Mouse (Mus musculus): ENCODE results near the gene Tmem88. TPM values are rescaled to one million over a fixed set of nuclear protein-coding genes. Genes with fewer than 3 reads are reported as not detected.

Tmem88 gene
- polyA plus RNA-seq, 1 experiment from 2014 or later = 7.8 TPM

DNA sequence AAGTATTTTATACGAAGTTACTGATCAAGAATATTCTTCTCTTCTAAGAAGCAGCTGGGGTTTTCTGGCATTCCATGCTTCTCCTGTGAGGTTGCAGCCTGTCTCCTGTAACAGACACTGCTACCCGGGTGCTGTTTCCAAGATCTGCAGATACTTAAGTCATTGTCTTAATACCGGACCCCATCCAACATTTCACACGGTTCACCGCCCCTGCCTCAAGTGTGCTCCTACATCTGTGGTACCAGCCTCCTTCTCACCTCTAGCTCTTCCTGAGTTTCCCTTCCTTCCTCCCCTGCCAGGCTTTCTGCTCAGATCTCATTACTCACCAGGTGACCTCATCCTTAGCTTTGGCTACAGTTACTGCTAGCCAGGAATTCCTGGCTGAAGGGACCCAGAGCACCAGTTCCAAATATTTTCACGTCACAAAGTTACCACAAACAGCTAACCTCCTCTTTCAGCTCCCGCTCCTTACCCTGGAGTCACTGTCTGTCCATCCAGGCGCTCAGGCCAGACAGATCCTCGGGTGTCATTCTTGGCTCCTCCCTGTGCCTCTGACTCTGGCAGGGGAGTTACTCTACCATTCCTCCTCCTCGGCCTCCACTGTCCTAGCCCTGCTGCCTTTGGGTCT, 15.4 kb downstream of the Tmem88 start:
- Histone ChIP-seq H3K4me1 (replicated peaks) (no peaks in the 10 kb centered on the region), H3K9me3 (no peaks in the 10 kb centered on the region), H3K9ac (0 out of 2 replicates have a peak overlapping the region, but pooled peaks have one; percentile 31), H3K4me3 (no peak overlapping the region), H3K27me3 (no peaks in the 10 kb centered on the region), H3K36me3 (no peaks in the 10 kb centered on the region), H3K27ac (replicated peaks) (no peak overlapping the region), H3K4me2 (no peak overlapping the region)
- WGBS = 73% methylated on average over 10 of the region's 10 CpGs
- ATAC-seq (ENCODE audit: low read depth) = no peak

DNA sequence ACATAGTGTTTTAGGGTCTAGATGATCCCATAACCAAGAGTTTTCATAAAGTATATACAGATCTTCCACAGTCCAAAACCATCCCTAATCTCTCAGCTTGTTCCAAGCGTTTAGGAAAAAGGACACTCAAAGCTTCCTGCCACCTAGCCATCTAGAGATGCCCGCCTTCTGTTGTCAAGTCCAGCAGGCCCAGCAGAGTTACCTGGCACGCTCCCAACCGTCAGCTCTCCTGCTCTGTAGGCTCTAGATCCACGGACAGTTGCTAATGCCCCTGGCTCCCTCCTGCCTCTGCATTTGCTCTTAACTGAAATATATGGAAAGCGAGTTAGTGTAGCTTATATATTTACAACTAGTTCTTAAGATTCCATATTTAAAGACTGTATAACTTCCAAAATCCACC, 16.7 kb downstream of the Tmem88 start:
- Histone ChIP-seq H3K4me3 (no peak overlapping the region), H3K4me2 (no peak overlapping the region), H3K4me1 (replicated peaks) (no peaks in the 10 kb centered on the region), H3K27me3 (no peaks in the 10 kb centered on the region), H3K9ac (no peak overlapping the region), H3K27ac (replicated peaks) (no peak overlapping the region), H3K36me3 (no peaks in the 10 kb centered on the region), H3K9me3 (no peaks in the 10 kb centered on the region)
- WGBS = 88% methylated on average over 6 of the region's 6 CpGs
- ATAC-seq (ENCODE audit: low read depth) = no peak

- ATAC-seq (ENCODE audit: low read depth) = no peak
- Histone ChIP-seq H3K27ac (replicated peaks) (no peak overlapping the region), H3K27me3 (no peaks in the 10 kb centered on the region), H3K4me2 (no peak overlapping the region), H3K9me3 (no peaks in the 10 kb centered on the region), H3K4me1 (replicated peaks) (no peaks in the 10 kb centered on the region), H3K9ac (no peak overlapping the region), H3K4me3 (no peak overlapping the region), H3K36me3 (0 out of 2 replicates have a peak, but pooled peaks cover 4% of the 10 kb centered on the region)
- 83% methylated on average over 3 of the region's 3 CpGs for WGBS
Measured at GRCm38 (mm10) chr11:69379600-69379999, 18.4 kb downstream of the Tmem88 start.

DNA sequence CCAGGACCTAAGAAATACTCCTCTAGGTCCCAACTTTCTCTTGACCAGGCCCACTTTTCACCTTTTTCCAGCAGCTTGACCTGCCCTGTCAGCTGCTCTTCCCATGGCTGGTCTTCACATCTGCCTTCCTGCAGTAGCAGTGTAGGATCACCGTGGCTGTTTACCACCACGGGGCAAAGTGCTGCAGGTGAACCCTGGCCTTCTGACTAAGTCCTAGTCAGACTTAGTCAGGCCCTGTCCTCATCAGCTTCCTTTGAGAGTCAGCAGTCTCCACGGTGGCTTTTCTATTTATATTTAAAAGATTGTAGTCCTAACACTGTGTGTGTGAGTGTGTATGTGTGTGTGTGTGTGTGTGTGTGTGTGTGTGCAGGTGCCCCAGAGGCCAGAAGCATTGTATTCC, 20.3 kb downstream of the Tmem88 start:
- Histone ChIP-seq H3K4me3 (no peak overlapping the region), H3K27me3 (no peaks in the 10 kb centered on the region), H3K4me2 (no peak overlapping the region), H3K27ac (replicated peaks) (no peak overlapping the region), H3K9me3 (no peaks in the 10 kb centered on the region), H3K9ac (no peak overlapping the region), H3K4me1 (replicated peaks) (no peaks in the 10 kb centered on the region), H3K36me3 (0 out of 2 replicates have a peak, but pooled peaks cover 16% of the 10 kb centered on the region)
- 85% methylated on average over 3 of the region's 3 CpGs for WGBS
- no peak for ATAC-seq (ENCODE audit: low read depth)

DNA sequence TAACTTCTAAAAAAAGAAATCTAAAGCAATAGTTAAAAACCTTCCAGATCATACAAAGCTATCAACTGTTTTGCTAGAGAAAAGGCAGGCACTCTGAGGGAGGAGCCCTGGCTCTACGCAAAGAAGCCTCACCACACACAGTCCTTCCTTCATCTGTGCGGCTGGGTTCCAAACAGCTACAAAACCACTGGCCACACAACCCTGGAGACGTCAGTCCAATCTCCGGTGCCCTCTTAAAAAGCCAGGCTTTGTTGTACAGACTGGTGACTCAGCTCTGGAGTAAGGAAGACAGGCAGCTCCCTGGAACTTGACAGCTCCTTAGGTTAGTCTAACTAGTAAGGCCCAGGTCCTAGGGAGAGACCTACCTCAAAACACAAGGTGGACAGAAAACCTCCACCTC, 22.4 kb downstream of the Tmem88 start:
- Histone ChIP-seq H3K4me3 (no peak overlapping the region), H3K27ac (replicated peaks) (no peak overlapping the region), H3K36me3 (0 out of 2 replicates have a peak, but pooled peaks cover 20% of the 10 kb centered on the region), H3K4me1 (replicated peaks) (peaks cover 21% of the 10 kb centered on the region), H3K9ac (no peak overlapping the region), H3K4me2 (no peak overlapping the region), H3K27me3 (no peaks in the 10 kb centered on the region), H3K9me3 (no peaks in the 10 kb centered on the region)
- 83% methylated on average over 4 of the region's 4 CpGs for WGBS
- no peak for ATAC-seq (ENCODE audit: low read depth)

- Histone ChIP-seq H3K9ac (no peak overlapping the region), H3K27ac (replicated peaks) (no peak overlapping the region), H3K4me1 (replicated peaks) (peaks cover 28% of the 10 kb centered on the region), H3K36me3 (0 out of 2 replicates have a peak, but pooled peaks cover 20% of the 10 kb centered on the region), H3K4me2 (no peak overlapping the region), H3K27me3 (no peaks in the 10 kb centered on the region), H3K9me3 (no peaks in the 10 kb centered on the region), H3K4me3 (no peak overlapping the region)
- 92% methylated on average over 16 of the region's 16 CpGs for WGBS
- no peak for ATAC-seq (ENCODE audit: low read depth)
Measured at GRCm38 (mm10) chr11:69373223-69373965, 24.6 kb downstream of the Tmem88 start.

- H3K27me3 ChIP-seq = no peaks in the 10 kb centered on the region
- H3K4me3 ChIP-seq = no peak overlapping the region
- H3K4me2 ChIP-seq = no peak overlapping the region
- ATAC-seq (ENCODE audit: low read depth) = no peak
- H3K36me3 ChIP-seq = 0 out of 2 replicates have a peak, but pooled peaks cover 20% of the 10 kb centered on the region
- peak overlapping the region; percentile 81; the same call in 1 of the 2 replicates for H3K27ac ChIP-seq (replicated peaks)
- H3K9me3 ChIP-seq = no peaks in the 10 kb centered on the region
- H3K9ac ChIP-seq = peak overlapping the region; percentile 18; the same call in 1 of the 2 replicates
- 65% methylated on average over 3 of the region's 3 CpGs for WGBS
- H3K4me1 ChIP-seq (replicated peaks) = peaks cover 33% of the 10 kb centered on the region
Measured at GRCm38 (mm10) chr11:69372780-69373170, 25.3 kb downstream of the Tmem88 start.

GRCm38 (mm10) chr11:69372056-69372779, 25.8 kb downstream of the Tmem88 start:
- H3K36me3 ChIP-seq = 0 out of 2 replicates have a peak, but pooled peaks cover 20% of the 10 kb centered on the region
- H3K27me3 ChIP-seq = no peaks in the 10 kb centered on the region
- no peaks in the 10 kb centered on the region for H3K9me3 ChIP-seq
- H3K27ac ChIP-seq (replicated peaks) = peak overlapping the region; percentile 81
- H3K9ac ChIP-seq = peak overlapping the region; percentile 18
- H3K4me2 ChIP-seq = peak overlapping the region; percentile 46
- H3K4me1 ChIP-seq (replicated peaks) = peaks cover 38% of the 10 kb centered on the region
- no peak overlapping the region for H3K4me3 ChIP-seq
- 27% methylated on average over 12 of the region's 12 CpGs for WGBS
- 0 out of 2 replicates have a peak, but pooled peaks have one; percentile 9 for ATAC-seq (ENCODE audit: low read depth)

DNA sequence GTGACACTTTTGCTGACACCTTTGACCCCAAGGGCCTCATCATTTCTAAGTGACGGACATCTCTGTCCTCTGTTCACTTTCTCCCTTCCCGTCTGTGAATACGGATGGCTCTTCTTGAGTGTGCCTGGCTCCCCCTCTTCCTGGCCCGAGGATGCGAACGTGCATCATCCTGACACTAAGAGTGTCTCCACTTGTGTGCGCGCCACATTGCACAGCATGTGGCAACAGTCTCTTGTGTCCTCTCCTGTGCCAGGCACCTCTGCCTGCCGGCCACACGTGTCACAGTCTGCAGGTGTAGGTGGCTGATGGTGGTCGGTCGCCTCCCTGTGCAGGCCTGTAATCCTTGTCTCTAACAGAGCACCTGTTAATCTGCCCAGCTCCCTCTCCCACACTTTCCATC, 26.4 kb downstream of the Tmem88 start:
- 0 out of 2 replicates have a peak, but pooled peaks cover 20% of the 10 kb centered on the region for H3K36me3 ChIP-seq
- peak overlapping the region; percentile 2; the same call in 1 of the 2 replicates for H3K4me3 ChIP-seq
- peak overlapping the region; percentile 81 for H3K27ac ChIP-seq (replicated peaks)
- H3K4me1 ChIP-seq (replicated peaks) = peaks cover 43% of the 10 kb centered on the region
- H3K27me3 ChIP-seq = no peaks in the 10 kb centered on the region
- no peak for ATAC-seq (ENCODE audit: low read depth)
- no peaks in the 10 kb centered on the region for H3K9me3 ChIP-seq
- 15% methylated on average over 12 of the region's 12 CpGs for WGBS
- H3K4me2 ChIP-seq = peak overlapping the region; percentile 46
- H3K9ac ChIP-seq = peak overlapping the region; percentile 53

- ATAC-seq (ENCODE audit: low read depth) = no peak
- H3K9me3 ChIP-seq = no peaks in the 10 kb centered on the region
- H3K9ac ChIP-seq = peak overlapping the region; percentile 53
- H3K36me3 ChIP-seq = 0 out of 2 replicates have a peak, but pooled peaks cover 20% of the 10 kb centered on the region
- H3K27ac ChIP-seq (replicated peaks) = peak overlapping the region; percentile 81
- 6% methylated on average over 9 of the region's 9 CpGs for WGBS
- no peaks in the 10 kb centered on the region for H3K27me3 ChIP-seq
- peak overlapping the region; percentile 46 for H3K4me2 ChIP-seq
- H3K4me3 ChIP-seq = peak overlapping the region; percentile 14
- H3K4me1 ChIP-seq (replicated peaks) = peaks cover 48% of the 10 kb centered on the region
Measured at GRCm38 (mm10) chr11:69370817-69371215, 27.2 kb downstream of the Tmem88 start.

DNA sequence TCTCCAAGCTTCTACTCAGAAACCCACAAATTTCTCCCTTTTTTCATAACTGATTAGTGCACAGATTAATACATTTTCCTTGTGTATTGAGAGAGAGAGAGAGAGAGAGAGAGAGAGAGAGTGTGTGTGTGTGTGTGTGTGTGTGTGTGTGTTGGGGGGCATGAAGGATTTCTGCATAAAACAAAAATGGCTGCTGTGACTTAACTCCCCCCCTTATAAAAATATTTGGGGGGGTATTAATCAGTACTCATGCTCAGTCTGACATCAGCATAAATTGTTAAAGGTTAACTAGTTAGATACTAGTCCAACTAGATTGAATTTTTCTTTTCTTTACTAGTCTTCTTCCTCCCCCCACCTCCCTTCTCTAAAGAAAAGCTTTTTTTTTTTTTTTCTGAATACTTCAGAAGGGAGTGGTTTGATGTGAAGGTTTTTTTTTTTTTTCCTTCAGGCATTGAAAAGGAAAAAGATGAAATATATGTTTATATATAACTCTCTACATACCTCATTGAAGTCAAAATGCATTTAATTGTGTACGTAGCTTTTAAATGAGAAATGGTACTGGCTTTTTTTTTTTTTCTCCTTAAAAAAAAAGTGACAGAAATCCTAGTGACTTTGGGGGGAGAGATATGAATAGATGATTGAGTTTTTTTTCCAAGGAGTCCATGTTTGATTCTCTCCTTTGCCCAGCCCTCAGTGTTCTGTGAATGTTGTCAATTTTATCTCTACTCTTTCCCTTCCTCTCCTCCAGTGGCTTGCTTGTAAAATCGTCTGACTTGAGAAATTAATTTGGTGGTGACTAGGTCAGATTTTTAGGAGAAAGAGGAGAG, 27.8 kb downstream of the Tmem88 start:
- H3K27me3 ChIP-seq = no peaks in the 10 kb centered on the region
- H3K9ac ChIP-seq = peak overlapping the region; percentile 100
- no peaks in the 10 kb centered on the region for H3K9me3 ChIP-seq
- peak overlapping the region; percentile 97 for H3K4me2 ChIP-seq
- H3K4me3 ChIP-seq = peak overlapping the region; percentile 93
- WGBS = 13% methylated on average over 2 of the region's 2 CpGs
- H3K36me3 ChIP-seq = 0 out of 2 replicates have a peak, but pooled peaks cover 16% of the 10 kb centered on the region
- H3K27ac ChIP-seq (replicated peaks) = peak overlapping the region; percentile 100
- ATAC-seq (ENCODE audit: low read depth) = no peak
- peaks cover 54% of the 10 kb centered on the region for H3K4me1 ChIP-seq (replicated peaks)

Measured in neural tube, embryonic 13.5 days (tissue).